Mouse (Mus musculus): Measurements from ENCODE around the gene Exosc10. TPM values are rescaled to one million over a fixed set of nuclear protein-coding genes. Genes with fewer than 3 reads are reported as not detected.
A peak's percentile ranks its signal among the peaks of the same experiment; 100 is the strongest.

Gene Exosc10
- 92.3 and 97.6 TPM in 2 replicates for polyA plus RNA-seq (2016; fragmentation: Nextera tagmentation; extraction: Ambion mirVana)

- Histone ChIP-seq H3K27me3 (no peaks in the 10 kb centered on the region), H3K4me1 (peaks cover 10% of the 10 kb centered on the region), H3K9ac (peak within 1 kb of the TSS; percentile 78), H3K36me3 (peaks cover 74% of the 10 kb centered on the region), H3K4me3 (peak within 1 kb of the TSS; percentile 67), H3K9me3 (replicated peaks) (no peaks in the 10 kb centered on the region), H3K4me2 (replicated peaks) (peak within 1 kb of the TSS; percentile 67), H3K27ac (peak within 1 kb of the TSS; percentile 94)
- WGBS: under 1% methylated on average over 62 of the region's 63 CpGs
- ATAC-seq (ENCODE audit: low FRiP score): peak; percentile 94
Measured at GRCm38 (mm10) chr4:148558297-148559000, at the start of gene Exosc10. Gene Exosc10 (plus strand): TSS chr4:148558429.

DNA sequence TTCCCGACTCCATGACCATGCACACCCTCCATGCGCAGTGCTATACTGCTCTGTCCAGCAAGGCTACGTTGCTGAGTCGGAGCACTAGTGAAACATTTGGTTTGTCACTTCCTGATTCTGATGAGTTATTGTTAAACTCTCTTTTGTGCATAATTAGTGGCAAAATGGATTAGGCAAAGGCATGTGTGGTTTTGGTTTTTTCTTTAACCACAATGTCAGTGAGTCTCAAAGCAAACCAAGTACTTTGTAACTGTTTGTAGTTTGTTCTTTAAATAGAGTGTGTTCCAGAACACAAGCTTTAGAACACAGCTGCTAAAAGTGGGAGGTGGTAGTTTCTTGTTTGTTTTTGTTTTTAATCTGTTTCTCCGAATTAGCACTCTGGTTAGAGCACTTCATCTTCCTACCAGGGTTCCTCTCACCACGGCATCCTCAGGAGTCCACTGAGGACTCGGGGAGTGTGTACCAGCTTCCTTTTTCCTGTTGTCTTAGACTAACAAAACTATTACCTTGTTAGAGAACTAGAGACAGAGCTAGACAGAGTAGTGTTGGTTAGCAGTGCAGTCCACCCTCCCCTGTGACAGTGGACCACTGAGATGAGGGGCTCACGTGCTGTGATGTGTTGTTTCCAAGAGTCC, 48.7 kb upstream of the Exosc10 start:
- WGBS: 91% methylated on average over 8 of the region's 8 CpGs
- Histone ChIP-seq H3K4me2 (replicated peaks) (no peak overlapping the region), H3K9ac (no peak overlapping the region), H3K9me3 (replicated peaks) (no peaks in the 10 kb centered on the region), H3K27me3 (no peaks in the 10 kb centered on the region), H3K36me3 (peaks cover 75% of the 10 kb centered on the region), H3K4me3 (no peak overlapping the region), H3K27ac (no peak overlapping the region), H3K4me1 (no peaks in the 10 kb centered on the region)
- ATAC-seq (ENCODE audit: low FRiP score): no peak

- no peak overlapping the region for H3K9ac ChIP-seq
- peaks cover 78% of the 10 kb centered on the region for H3K36me3 ChIP-seq
- H3K4me1 ChIP-seq: no peaks in the 10 kb centered on the region
- no peak overlapping the region for H3K4me2 ChIP-seq (replicated peaks)
- H3K27me3 ChIP-seq: no peaks in the 10 kb centered on the region
- no peaks in the 10 kb centered on the region for H3K9me3 ChIP-seq (replicated peaks)
- 89% methylated on average over 4 of the region's 4 CpGs for WGBS
- no peak overlapping the region for H3K27ac ChIP-seq
- no peak overlapping the region for H3K4me3 ChIP-seq
- ATAC-seq (ENCODE audit: low FRiP score): no peak
Measured at GRCm38 (mm10) chr4:148510691-148511090, 47.5 kb upstream of the Exosc10 start.

DNA sequence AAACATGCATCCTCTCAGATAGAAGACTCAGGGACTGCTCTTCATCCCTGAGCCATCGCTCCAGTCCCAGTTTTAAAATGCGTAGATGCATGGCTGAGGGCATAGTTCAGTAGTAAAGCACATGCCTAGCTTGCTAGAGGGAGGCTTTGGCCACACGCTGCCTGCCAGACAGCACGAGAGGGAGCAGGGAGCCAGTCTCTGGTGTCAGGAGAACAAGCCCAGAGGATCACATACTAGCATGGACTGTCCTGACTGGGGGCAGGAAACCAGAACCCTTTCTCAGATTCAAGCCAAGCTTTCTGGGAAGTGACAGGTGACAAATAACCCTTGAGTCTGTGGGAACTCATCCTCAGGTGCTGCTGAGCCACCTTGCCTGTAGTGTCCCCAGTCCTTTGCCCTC, 46.9 kb upstream of the Exosc10 start:
- no peaks in the 10 kb centered on the region for H3K27me3 ChIP-seq

GRCm38 (mm10) chr4:148513021-148513559, 45.1 kb upstream of the Exosc10 start:
- no peak for ATAC-seq (ENCODE audit: low FRiP score)
- Histone ChIP-seq H3K9me3 (replicated peaks) (no peaks in the 10 kb centered on the region), H3K36me3 (peaks cover 72% of the 10 kb centered on the region), H3K27me3 (no peaks in the 10 kb centered on the region), H3K4me3 (no peak overlapping the region), H3K27ac (no peak overlapping the region), H3K4me2 (replicated peaks) (no peak overlapping the region), H3K9ac (no peak overlapping the region), H3K4me1 (peaks cover under 1% of the 10 kb centered on the region; the same call in 1 of the 2 replicates)
- WGBS: 79% methylated on average over 6 of the region's 6 CpGs

More for the DNA sequence above, 46.9 kb upstream of the Exosc10 start:
- Histone ChIP-seq H3K36me3 (peaks cover 76% of the 10 kb centered on the region), H3K9me3 (replicated peaks) (no peaks in the 10 kb centered on the region), H3K4me3 (no peak overlapping the region), H3K4me2 (replicated peaks) (no peak overlapping the region), H3K27ac (no peak overlapping the region), H3K4me1 (no peaks in the 10 kb centered on the region), H3K9ac (no peak overlapping the region)
- no peak for ATAC-seq (ENCODE audit: low FRiP score)
- 92% methylated on average over 4 of the region's 4 CpGs for WGBS

DNA sequence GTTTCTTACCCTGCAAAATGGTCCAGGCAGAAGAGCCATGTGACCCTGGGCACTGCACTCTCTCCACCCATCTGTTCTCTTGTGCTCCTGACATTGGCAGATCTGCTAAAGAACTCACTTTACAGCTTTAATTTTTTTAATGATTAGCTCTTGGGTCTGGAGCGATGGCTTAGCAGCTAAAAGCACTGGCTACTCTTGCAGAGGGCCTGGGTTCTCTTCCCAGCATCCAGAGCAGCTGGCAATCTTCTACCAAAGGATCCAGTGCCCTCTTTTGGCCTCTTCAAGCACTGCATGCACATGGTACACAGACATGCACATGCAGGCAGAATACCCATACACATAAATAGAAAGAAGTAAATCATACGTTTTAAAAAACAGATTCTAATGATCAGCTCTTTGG, 42.9 kb upstream of the Exosc10 start:
- Histone ChIP-seq H3K9me3 (replicated peaks) (no peaks in the 10 kb centered on the region), H3K27ac (no peak overlapping the region), H3K36me3 (peaks cover 74% of the 10 kb centered on the region), H3K9ac (no peak overlapping the region), H3K4me3 (no peak overlapping the region), H3K4me2 (replicated peaks) (no peak overlapping the region), H3K27me3 (no peaks in the 10 kb centered on the region), H3K4me1 (peaks cover 5% of the 10 kb centered on the region; the same call in 1 of the 2 replicates)
- 98% methylated on average over 2 of the region's 2 CpGs for WGBS
- no peak for ATAC-seq (ENCODE audit: low FRiP score)

- Histone ChIP-seq H3K27me3 (no peaks in the 10 kb centered on the region), H3K36me3 (peaks cover 71% of the 10 kb centered on the region), H3K9me3 (replicated peaks) (no peaks in the 10 kb centered on the region), H3K4me3 (no peak overlapping the region), H3K27ac (peak overlapping the region; percentile 3; the same call in 1 of the 2 replicates), H3K4me1 (peaks cover 5% of the 10 kb centered on the region; the same call in 1 of the 2 replicates), H3K9ac (no peak overlapping the region), H3K4me2 (replicated peaks) (no peak overlapping the region)
- no peak for ATAC-seq (ENCODE audit: low FRiP score)
- 67% methylated on average over 4 of the region's 4 CpGs for WGBS
Measured at GRCm38 (mm10) chr4:148517809-148518208, 40.4 kb upstream of the Exosc10 start.

DNA sequence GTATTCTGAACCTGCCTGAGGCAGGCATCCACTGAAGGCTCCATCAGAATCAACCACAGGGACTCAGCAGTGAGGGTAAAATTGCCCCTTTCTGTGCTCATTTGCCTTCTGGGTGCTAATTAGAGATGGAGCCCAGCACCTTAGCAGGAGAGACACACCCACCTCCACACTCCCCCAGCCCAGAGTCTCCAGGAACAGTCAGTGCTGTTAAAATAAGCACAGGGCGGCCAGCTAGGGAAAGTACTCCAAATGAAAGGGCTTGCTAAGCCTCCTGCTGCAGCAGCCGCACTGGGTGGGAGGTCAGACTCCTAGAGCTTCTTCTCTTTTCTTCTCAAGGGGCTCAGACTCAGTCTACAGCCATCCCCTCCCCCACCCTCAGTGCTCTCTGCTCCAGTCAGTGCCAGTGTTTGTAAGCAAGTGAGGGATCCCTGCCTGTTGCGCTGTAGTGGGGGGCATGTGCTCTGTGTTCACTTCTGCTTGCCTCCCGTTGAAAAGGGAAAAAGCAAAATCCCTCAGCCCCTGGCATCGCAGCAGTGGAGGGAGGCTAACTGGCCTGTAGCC, 39.9 kb upstream of the Exosc10 start:
- H3K36me3 ChIP-seq: peaks cover 72% of the 10 kb centered on the region
- ATAC-seq (ENCODE audit: low FRiP score): no peak
- no peaks in the 10 kb centered on the region for H3K9me3 ChIP-seq (replicated peaks)
- H3K27me3 ChIP-seq: no peaks in the 10 kb centered on the region
- H3K4me2 ChIP-seq (replicated peaks): no peak overlapping the region
- H3K4me1 ChIP-seq: peaks cover 5% of the 10 kb centered on the region; the same call in 1 of the 2 replicates
- no peak overlapping the region for H3K9ac ChIP-seq
- WGBS: 28% methylated on average over 5 of the region's 5 CpGs
- peak overlapping the region; percentile 3; the same call in 1 of the 2 replicates for H3K27ac ChIP-seq
- H3K4me3 ChIP-seq: no peak overlapping the region

DNA sequence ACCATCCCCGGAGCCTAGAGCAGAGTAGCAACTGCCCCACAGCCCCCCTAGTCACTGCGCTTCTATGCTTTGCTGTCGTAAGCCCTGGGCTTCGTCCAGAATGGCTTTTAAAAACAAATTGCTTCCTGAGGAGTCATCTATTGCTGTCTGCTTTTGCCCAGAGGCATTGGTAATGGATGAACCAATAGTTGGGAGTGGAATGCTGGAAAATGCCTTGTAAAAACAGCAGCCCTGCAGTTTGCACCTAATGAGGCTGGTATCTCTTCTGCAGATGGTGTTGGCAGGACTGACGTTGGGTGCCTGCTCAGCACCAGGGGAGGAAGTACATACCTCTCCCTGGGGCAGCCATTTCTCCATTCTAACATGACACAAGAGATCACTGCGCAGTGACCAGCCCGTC, 34.7 kb upstream of the Exosc10 start:
- Histone ChIP-seq H3K4me1 (peaks cover under 1% of the 10 kb centered on the region; the same call in 1 of the 2 replicates), H3K4me2 (replicated peaks) (no peak overlapping the region), H3K4me3 (no peak overlapping the region), H3K27me3 (no peaks in the 10 kb centered on the region), H3K27ac (no peak overlapping the region), H3K9ac (no peak overlapping the region), H3K9me3 (replicated peaks) (no peaks in the 10 kb centered on the region), H3K36me3 (peaks cover 91% of the 10 kb centered on the region)
- no peak for ATAC-seq (ENCODE audit: low FRiP score)
- WGBS: 84% methylated on average over 7 of the region's 7 CpGs

- Histone ChIP-seq H3K4me3 (no peak overlapping the region), H3K27ac (no peak overlapping the region), H3K4me2 (replicated peaks) (no peak overlapping the region), H3K27me3 (no peaks in the 10 kb centered on the region), H3K36me3 (peaks cover 93% of the 10 kb centered on the region), H3K4me1 (no peaks in the 10 kb centered on the region), H3K9me3 (replicated peaks) (no peaks in the 10 kb centered on the region), H3K9ac (no peak overlapping the region)
- ATAC-seq (ENCODE audit: low FRiP score): no peak
- 90% methylated on average over 10 of the region's 10 CpGs for WGBS
Measured at GRCm38 (mm10) chr4:148527158-148527910, 30.9 kb upstream of the Exosc10 start.

- no peaks in the 10 kb centered on the region for H3K9me3 ChIP-seq (replicated peaks)
- 94% methylated on average over 5 of the region's 5 CpGs for WGBS
- H3K36me3 ChIP-seq: peaks cover 91% of the 10 kb centered on the region
- H3K27me3 ChIP-seq: no peaks in the 10 kb centered on the region
- no peak overlapping the region for H3K27ac ChIP-seq
- ATAC-seq (ENCODE audit: low FRiP score): no peak
- H3K4me1 ChIP-seq: no peaks in the 10 kb centered on the region
- no peak overlapping the region for H3K4me3 ChIP-seq
- H3K4me2 ChIP-seq (replicated peaks): no peak overlapping the region
- H3K9ac ChIP-seq: no peak overlapping the region
Measured at GRCm38 (mm10) chr4:148530351-148530750, 27.9 kb upstream of the Exosc10 start.

DNA sequence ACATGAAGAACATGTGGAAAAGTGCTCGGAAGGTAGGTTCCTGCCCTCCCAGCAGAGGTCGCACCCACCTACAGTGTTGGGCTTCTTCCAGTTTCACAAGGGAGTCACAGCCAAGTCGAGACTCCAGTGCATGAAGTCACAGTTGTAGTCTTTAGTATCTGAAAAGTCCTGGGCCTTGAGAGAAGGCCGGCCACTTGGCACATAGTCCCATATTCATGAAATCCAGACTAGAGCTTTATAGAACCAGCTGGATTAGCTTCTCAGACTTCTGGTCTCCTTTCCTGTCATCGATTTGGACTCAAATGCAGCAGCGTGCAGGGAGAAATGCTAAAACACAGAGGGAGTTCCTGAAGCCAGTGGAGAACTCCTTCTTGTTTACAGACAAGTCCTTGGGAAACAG, 27.5 kb upstream of the Exosc10 start:
- Histone ChIP-seq H3K4me2 (replicated peaks) (no peak overlapping the region), H3K9ac (no peak overlapping the region), H3K4me1 (no peaks in the 10 kb centered on the region), H3K9me3 (replicated peaks) (no peaks in the 10 kb centered on the region), H3K27me3 (no peaks in the 10 kb centered on the region), H3K4me3 (no peak overlapping the region), H3K27ac (no peak overlapping the region), H3K36me3 (peaks cover 91% of the 10 kb centered on the region)
- ATAC-seq (ENCODE audit: low FRiP score): no peak
- WGBS: 91% methylated on average over 6 of the region's 6 CpGs

Data from hindbrain, embryonic 12.5 days (tissue).